Mouse (Mus musculus): ENCODE data around the gene Syt16.

GRCm38 (mm10) chr12:74013739-74014138 lies 16.3 kb downstream of the Syt16 start:
- peak; percentile 98 for TF ChIP-seq CTCF (IDR thresholded peaks at IDR 0.05; ENCODE audit: control insufficient read depth, insufficient read depth, insufficient replicate concordance, low read depth, low read length)
- TF ChIP-seq POLR2A (IDR thresholded peaks at IDR 0.05; ENCODE audit: control insufficient read depth, low read depth, low read length): no peak
